Mouse (Mus musculus) heart, embryonic 12.5 days (tissue): ENCODE measurements at regions not wholly inside any gene's neighbourhood (a gene's known extent, or its start where the extent isn't known, plus 50 kb on each side); places are given as distances from the start of the nearest gene placed in this dataset.

Experiments
- ATAC-seq: fragments of 200-750 bp; cut with Nextera tagmentation; 2 replicates; pipeline ENCODE4 v1.8.0; 2017; ENCODE audit warnings: moderate TSS enrichment, moderate library complexity; ENCODE audit not compliant: insufficient number of reproducible peaks, low FRiP score
- H3K27ac ChIP-seq: fragments of 300-500 bp; sonication (generic); 2 replicates; pipeline ENCODE4 v1.5.1; 2016; ENCODE audit warnings: mild to moderate bottlenecking, moderate library complexity; ENCODE audit not compliant: poor library complexity, severe bottlenecking
- H3K27me3 ChIP-seq: fragments of 300-500 bp; sonication (generic); replicated peaks from 2 replicates; pipeline ENCODE4 v1.6.1; 2016; ENCODE audit warnings: mild to moderate bottlenecking, moderate library complexity
- H3K36me3 ChIP-seq: fragments of 300-500 bp; sonication (generic); 2 replicates; pipeline ENCODE4 v1.6.1; 2016; ENCODE audit warnings: mild to moderate bottlenecking, moderate library complexity
- H3K4me1 ChIP-seq: fragments of 300-500 bp; sonication (generic); replicated peaks from 2 replicates; pipeline ENCODE4 v1.6.1; 2016; ENCODE audit warnings: mild to moderate bottlenecking
- H3K4me2 ChIP-seq: fragments of 300-500 bp; sonication (generic); 2 replicates; pipeline ENCODE4 v1.6.1; 2016; ENCODE audit warnings: mild to moderate bottlenecking, moderate library complexity
- H3K4me3 ChIP-seq: fragments of 300-500 bp; sonication (generic); 2 replicates; pipeline ENCODE4 v1.5.1; 2016; ENCODE audit warnings: mild to moderate bottlenecking
- H3K9ac ChIP-seq: fragments of 300-500 bp; sonication (generic); 2 replicates; pipeline ENCODE4 v1.6.1; 2016; ENCODE audit warnings: mild to moderate bottlenecking, moderate library complexity
- H3K9me3 ChIP-seq: fragments of 300-500 bp; sonication (generic); replicated peaks from 2 replicates; pipeline ENCODE4 v1.6.1; 2016; ENCODE audit warnings: mild to moderate bottlenecking, moderate library complexity
- WGBS: fragments of 180-500 bp; shearing (Covaris S2); methylation state at CpG from one replicate; pipeline ENCODE4 v1.1.7; 2016; 5-methylcytosine and 5-hydroxymethylcytosine counted together

DNA sequence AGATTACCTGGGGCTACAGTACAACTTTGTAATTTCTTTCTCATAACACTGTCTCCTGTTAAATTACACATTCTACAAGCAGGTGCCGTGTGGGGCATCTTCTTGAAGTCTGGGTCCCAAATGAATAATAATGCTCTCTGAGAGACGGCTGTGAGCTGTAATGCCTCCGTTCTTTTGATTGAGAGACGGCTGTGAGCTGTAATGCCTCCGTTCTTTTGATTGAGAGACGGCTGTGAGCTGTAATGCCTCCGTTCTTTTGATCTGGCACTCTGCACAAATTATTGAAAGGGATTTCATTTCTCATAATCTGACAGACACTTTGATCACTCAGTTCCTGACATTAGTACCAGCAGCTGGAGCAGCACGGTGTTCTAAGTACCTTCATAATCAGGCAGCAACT is 76.5 kb upstream of the Plcb4 start:
- H3K9ac ChIP-seq = no peak overlapping the region
- 0 out of 2 replicates have a peak, but pooled peaks cover 5% of the 10 kb centered on the region for H3K4me1 ChIP-seq
- no peaks in the 10 kb centered on the region for H3K36me3 ChIP-seq
- no peak for ATAC-seq
- H3K27ac ChIP-seq = no peak overlapping the region
- no peak overlapping the region for H3K4me3 ChIP-seq
- WGBS = 74% methylated on average over 8 of the region's 8 CpGs
- no peaks in the 10 kb centered on the region for H3K9me3 ChIP-seq
- H3K4me2 ChIP-seq = no peak overlapping the region
- no peaks in the 10 kb centered on the region for H3K27me3 ChIP-seq

- no peak overlapping the region for H3K27ac ChIP-seq
- no peaks in the 10 kb centered on the region for H3K27me3 ChIP-seq
- no peaks in the 10 kb centered on the region for H3K4me1 ChIP-seq
- H3K4me3 ChIP-seq = no peak overlapping the region
- H3K4me2 ChIP-seq = no peak overlapping the region
- no peak for ATAC-seq
- H3K9ac ChIP-seq = no peak overlapping the region
- H3K36me3 ChIP-seq = no peaks in the 10 kb centered on the region
- peaks cover 3% of the 10 kb centered on the region; the same call in 1 of the 2 replicates for H3K9me3 ChIP-seq
Measured at GRCm38 (mm10) chr2:135606306-135606705, 52.5 kb upstream of the Plcb4 start.
